Mouse (Mus musculus) MEL (cell line): ENCODE measurements around the gene Spock1. TPM values are rescaled to one million over a fixed set of nuclear protein-coding genes. Genes with fewer than 3 reads are reported as not detected.

Source experiments
- DNase-seq: peaks from one replicate; pipeline ENCODE4 v3.0.0; 2011; ENCODE audit warnings: low read depth, low spot score
- H3K27ac ChIP-seq: 2 replicates; pipeline ENCODE4 v1.5.1; 2012; ENCODE audit warnings: low read depth, mild to moderate bottlenecking, control low read depth, low read length, moderate library complexity; ENCODE audit not compliant: control insufficient read depth
- H3K27me3 ChIP-seq, 2 experiments: fragments of 150-350 bp in 1 of 2; sonication (generic) in 1 of 2; 2 replicates each; pipeline ENCODE4 v1.6.1; 2012; ENCODE audit warnings: low read length in 2 of 2, mild to moderate bottlenecking in 2 of 2, improper control_type of control experiment in 1 of 2, moderate library complexity in 1 of 2; ENCODE audit not compliant: insufficient read depth in 2 of 2, control insufficient read depth in 1 of 2
- H3K36me3 ChIP-seq, 2 experiments: 2 replicates each; pipeline ENCODE4 v1.6.1; 2012 to 2014; ENCODE audit warnings: low read length in 2 of 2, improper control_type of control experiment in 1 of 2, inconsistent platforms in 1 of 2, mild to moderate bottlenecking in 1 of 2; ENCODE audit not compliant: insufficient read depth in 2 of 2, control insufficient read depth in 1 of 2
- H3K4me1 ChIP-seq, 2 experiments: fragments of 150-350 bp in 1 of 2; sonication (generic) in 1 of 2; 2 replicates each; pipeline ENCODE4 v1.6.1; 2012; ENCODE audit warnings: low read length in 2 of 2, improper control_type of control experiment in 1 of 2, mild to moderate bottlenecking in 1 of 2; ENCODE audit not compliant: insufficient read depth in 2 of 2, control insufficient read depth in 1 of 2
- H3K4me3 ChIP-seq, 2 experiments: fragments of 150-350 bp in 1 of 2; sonication (generic) in 1 of 2; 2 replicates each; pipeline ENCODE4 v1.5.1; 2012; ENCODE audit warnings: low read depth in 2 of 2, low read length in 2 of 2, mild to moderate bottlenecking in 2 of 2, moderate library complexity in 2 of 2, control low read depth in 1 of 2, improper control_type of control experiment in 1 of 2; ENCODE audit not compliant: control insufficient read depth in 1 of 2, insufficient read depth in 1 of 2
- H3K79me2 ChIP-seq: 2 replicates; pipeline ENCODE4 v1.6.1; 2012; ENCODE audit warnings: mild to moderate bottlenecking, low read length, moderate library complexity; ENCODE audit not compliant: control insufficient read depth, poor library complexity, insufficient read depth
- H3K9ac ChIP-seq: 2 replicates; pipeline ENCODE4 v1.6.1; 2012; ENCODE audit warnings: low read depth, mild to moderate bottlenecking, control low read depth, low read length, moderate library complexity; ENCODE audit not compliant: control insufficient read depth, poor library complexity, severe bottlenecking
- H3K9me3 ChIP-seq: fragments of 150-350 bp; sonication (generic); replicated peaks from 2 replicates; pipeline ENCODE4 v1.6.1; 2012; ENCODE audit warnings: mild to moderate bottlenecking, low read length, improper control_type of control experiment, moderate library complexity; ENCODE audit not compliant: insufficient read depth
- CTCF ChIP-seq, 3 experiments: IDR thresholded peaks in 2 of 3; conservative IDR thresholded peaks in 1 of 3; 2 replicates each; pipeline ENCODE4 v1.5.1; 2011 to 2012; ENCODE audit warnings: low read length in 3 of 3, low read depth in 2 of 3, mild to moderate bottlenecking in 2 of 3, improper control_type of control experiment in 1 of 3, inconsistent platforms in 1 of 3, mixed read lengths in 1 of 3, moderate library complexity in 1 of 3; ENCODE audit not compliant: control insufficient read depth in 1 of 3, insufficient read depth in 1 of 3, poor library complexity in 1 of 3, severe bottlenecking in 1 of 3
- EP300 ChIP-seq, 2 experiments: IDR thresholded peaks; 2 replicates each; pipeline ENCODE4 v1.6.1; 2011; ENCODE audit warnings: improper control_type of control experiment in 2 of 2, low read length in 2 of 2, low read depth in 1 of 2, mild to moderate bottlenecking in 1 of 2
- GABPA ChIP-seq: IDR thresholded peaks from 2 replicates; pipeline ENCODE4 v1.6.1; 2012; ENCODE audit warnings: low read depth, mild to moderate bottlenecking, inconsistent platforms, low read length, improper control_type of control experiment, moderate library complexity
- KAT2A ChIP-seq: conservative IDR thresholded peaks from 2 replicates; pipeline ENCODE4 v1.6.1; 2012; ENCODE audit warnings: low read depth, low read length, improper control_type of control experiment, inconsistent platforms
- MXI1 ChIP-seq: IDR thresholded peaks from 2 replicates; pipeline ENCODE4 v1.6.1; 2011; ENCODE audit warnings: mild to moderate bottlenecking, low read depth, low read length, improper control_type of control experiment
- MYC ChIP-seq: IDR thresholded peaks from 2 replicates; pipeline ENCODE4 v1.6.1; 2011; ENCODE audit warnings: low read depth, mild to moderate bottlenecking, low read length, improper control_type of control experiment, moderate library complexity
- NELFE ChIP-seq: IDR thresholded peaks from 2 replicates; pipeline ENCODE4 v1.6.1; 2011; ENCODE audit warnings: low read depth, low read length, improper control_type of control experiment
- NRF1 ChIP-seq: IDR thresholded peaks from 2 replicates; pipeline ENCODE4 v1.6.1; 2014; ENCODE audit warnings: low read depth, mild to moderate bottlenecking, inconsistent platforms, low read length, improper control_type of control experiment, moderate library complexity; ENCODE audit not compliant: poor library complexity, insufficient read depth, severe bottlenecking
- POLR2A ChIP-seq, 2 experiments: IDR thresholded peaks; 2 replicates each; pipeline ENCODE4 v1.6.1; 2011 to 2012; ENCODE audit warnings: low read length in 2 of 2, mild to moderate bottlenecking in 2 of 2, control low read depth in 1 of 2, improper control_type of control experiment in 1 of 2, low read depth in 1 of 2, moderate library complexity in 1 of 2; ENCODE audit not compliant: control insufficient read depth in 1 of 2, insufficient read depth in 1 of 2, poor library complexity in 1 of 2
- POLR2AphosphoS5 ChIP-seq: IDR thresholded peaks from 2 replicates; pipeline ENCODE4 v1.6.1; 2012; ENCODE audit warnings: low read depth, borderline replicate concordance, mild to moderate bottlenecking, inconsistent platforms, low read length, moderate library complexity, mixed read lengths
- RCOR1 ChIP-seq: IDR thresholded peaks from 2 replicates; pipeline ENCODE4 v1.6.1; 2012; ENCODE audit warnings: low read depth, mild to moderate bottlenecking, inconsistent platforms, low read length, improper control_type of control experiment
- SIN3A ChIP-seq: IDR thresholded peaks from 2 replicates; pipeline ENCODE4 v1.6.1; 2012; ENCODE audit warnings: low read length, improper control_type of control experiment, inconsistent platforms
- SMC3 ChIP-seq: IDR thresholded peaks from 2 replicates; pipeline ENCODE4 v1.6.1; 2011; ENCODE audit warnings: low read depth, low read length, improper control_type of control experiment
- TAL1 ChIP-seq: IDR thresholded peaks from 2 replicates; pipeline ENCODE4 v1.6.1; 2012; ENCODE audit warnings: mild to moderate bottlenecking, inconsistent platforms, low read length, moderate library complexity, mixed read lengths
- TBP ChIP-seq: IDR thresholded peaks from 2 replicates; pipeline ENCODE4 v1.8.0; 2011; ENCODE audit warnings: low read depth, low read length, improper control_type of control experiment
- UBTF ChIP-seq: IDR thresholded peaks from 2 replicates; pipeline ENCODE4 v1.6.1; 2012; ENCODE audit warnings: low read depth, mild to moderate bottlenecking, inconsistent platforms, low read length, improper control_type of control experiment, moderate library complexity, borderline replicate concordance; ENCODE audit not compliant: insufficient read depth
- USF1 ChIP-seq: IDR thresholded peaks from 2 replicates; pipeline ENCODE4 v1.6.1; 2014; ENCODE audit warnings: low read depth, mild to moderate bottlenecking, inconsistent platforms, low read length, improper control_type of control experiment, moderate library complexity
- polyA plus RNA-seq, 2 experiments: library from polyadenylated mRNA; stranded (reverse) in 1 of 2; unstranded in 1 of 2; fragments of >175 nt in 1 of 2; fragments of >200 nt in 1 of 2; gene quantifications; 2 replicates each; pipeline versions ENCODE4 v1.2.1 to v1.2.4; 2012; ENCODE audit warnings: low replicate concordance in 2 of 2, low read depth in 1 of 2; ENCODE audit not compliant: insufficient read length in 2 of 2, insufficient read depth in 1 of 2, missing spikeins in 1 of 2
- total RNA-seq: library from RNA; depleted of rRNA; stranded (reverse); fragments of 300-350 nt; gene quantifications from 2 replicates; pipeline ENCODE4 v1.2.3, GENCODE M21; 2012

Gene Spock1
- total and polyA plus RNA-seq, 3 experiments, result not detected

DNA sequence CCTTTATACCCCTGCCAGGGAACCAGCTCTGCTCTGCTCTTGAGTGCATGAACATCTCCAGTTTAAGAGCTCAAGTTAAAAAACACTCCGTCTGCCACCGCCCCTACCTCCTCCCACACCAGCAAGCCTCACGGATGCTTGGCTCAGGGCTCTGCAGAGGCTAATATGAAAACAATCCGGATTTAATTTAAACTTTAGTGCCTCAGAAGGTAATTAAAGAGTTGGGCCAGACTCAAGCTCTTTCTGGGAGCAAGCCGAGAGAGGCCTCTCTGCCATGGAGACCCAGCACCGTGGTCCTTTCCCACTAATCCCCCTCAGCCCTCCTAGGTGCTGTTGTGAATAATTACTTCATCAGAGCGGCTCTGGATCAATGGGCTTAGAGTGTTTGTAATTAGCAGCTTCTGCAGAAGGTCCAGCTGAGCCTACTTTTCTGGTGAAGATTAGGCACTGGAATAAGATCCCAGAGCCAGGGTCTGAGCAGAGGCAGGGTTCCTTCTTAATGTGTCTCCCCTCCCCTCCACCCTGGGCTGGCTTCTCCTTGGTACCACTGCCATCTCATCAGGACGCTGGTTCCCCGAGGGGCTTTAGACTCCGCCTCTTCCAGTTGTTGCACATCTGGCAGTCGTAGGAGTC lies 457.8 kb downstream of the Spock1 start:
- TF ChIP-seq TBP, result no peak
- TF ChIP-seq SIN3A, result no peak
- TF ChIP-seq MXI1, result no peak
- TF ChIP-seq MYC, result no peak
- TF ChIP-seq TAL1, result no peak
- TF ChIP-seq CTCF (IDR thresholded peaks at IDR 0.05 in 2 of 3, conservative IDR thresholded peaks at IDR 0.05 in 1 of 3; ENCODE audit: control insufficient read depth in 1 of 3, insufficient read depth in 1 of 3, low read depth in 2 of 3, low read length in 3 of 3, poor library complexity in 1 of 3, severe bottlenecking in 1 of 3), result no peak
- no peak for TF ChIP-seq GABPA
- TF ChIP-seq USF1, result no peak
- TF ChIP-seq POLR2AphosphoS5, result no peak
- no peak for TF ChIP-seq UBTF
- TF ChIP-seq POLR2A (IDR thresholded peaks at IDR 0.05; ENCODE audit: control insufficient read depth in 1 of 2, insufficient read depth in 1 of 2, low read depth in 1 of 2, low read length in 2 of 2, poor library complexity in 1 of 2), result no peak
- no peak for TF ChIP-seq RCOR1
- TF ChIP-seq NELFE, result no peak
- TF ChIP-seq SMC3, result no peak
- Histone ChIP-seq H3K9me3 (no peaks in the 10 kb centered on the region), H3K4me3 (no peak overlapping the region), H3K9ac (no peak overlapping the region), H3K36me3 (no peaks in the 10 kb centered on the region), H3K79me2 (no peaks in the 10 kb centered on the region), H3K4me1 (no peaks in the 10 kb centered on the region), H3K27ac (no peak overlapping the region), H3K27me3 (no peaks in the 10 kb centered on the region)
- no peak for DNase-seq

GRCm38 (mm10) chr13:57448906-57449305 lies 459.2 kb downstream of the Spock1 start:
- H3K79me2 ChIP-seq, result no peaks in the 10 kb centered on the region
- H3K36me3 ChIP-seq, result no peaks in the 10 kb centered on the region
- no peak for TF ChIP-seq NRF1
- TF ChIP-seq MXI1, result no peak
- TF ChIP-seq EP300 (IDR thresholded peaks at IDR 0.05; ENCODE audit: low read depth in 1 of 2, low read length in 2 of 2), result no peak
- no peak for TF ChIP-seq KAT2A

More at GRCm38 (mm10) chr13:57448906-57449305, 459.2 kb downstream of the Spock1 start:
- no peaks in the 10 kb centered on the region for H3K27me3 ChIP-seq
- H3K9ac ChIP-seq, result no peak overlapping the region
- no peaks in the 10 kb centered on the region for H3K9me3 ChIP-seq
- H3K27ac ChIP-seq, result no peak overlapping the region
- H3K4me3 ChIP-seq, result no peak overlapping the region
- no peak for DNase-seq
- H3K4me1 ChIP-seq, result no peaks in the 10 kb centered on the region
